Mouse (Mus musculus) midbrain, embryonic 10.5 days (tissue): Measurements from ENCODE around the gene Sh3rf1. TPM values are rescaled to one million over a fixed set of nuclear protein-coding genes. Genes with fewer than 3 reads are reported as not detected.

Experiments used
- DNase-seq: peaks from one replicate; pipeline ENCODE4 v3.0.0-alpha.2; 2017; ENCODE audit warnings: low spot score
- H3K27ac ChIP-seq: fragments of 300-500 bp; sonication (generic); replicated peaks from 2 replicates; pipeline ENCODE4 v1.5.1; 2016; ENCODE audit warnings: mild to moderate bottlenecking
- H3K27me3 ChIP-seq: fragments of 300-500 bp; sonication (generic); 2 replicates; pipeline ENCODE4 v1.6.1; 2016; ENCODE audit warnings: low read depth, mild to moderate bottlenecking; ENCODE audit not compliant: poor library complexity, severe bottlenecking
- H3K36me3 ChIP-seq: fragments of 300-500 bp; sonication (generic); 2 replicates; pipeline ENCODE4 v1.6.1; 2016; ENCODE audit warnings: mild to moderate bottlenecking, moderate library complexity
- H3K4me1 ChIP-seq: fragments of 300-500 bp; sonication (generic); 2 replicates; pipeline ENCODE4 v1.6.1; 2016
- H3K4me3 ChIP-seq: fragments of 300-500 bp; sonication (generic); 2 replicates; pipeline ENCODE4 v1.5.1; 2016; ENCODE audit warnings: mild to moderate bottlenecking, moderate library complexity
- H3K9me3 ChIP-seq: fragments of 300-500 bp; sonication (generic); replicated peaks from 2 replicates; pipeline ENCODE4 v1.6.1; 2016; ENCODE audit warnings: mild to moderate bottlenecking
- WGBS: fragments of 180-500 bp; shearing (Covaris S2); methylation state at CpG from one replicate; pipeline ENCODE4 v1.1.7; 2016; 5-methylcytosine and 5-hydroxymethylcytosine counted together
- polyA plus RNA-seq: library from polyadenylated mRNA; unstranded; fragments of >200 nt; fragmentation: Nextera tagmentation; extraction: Ambion mirVana; gene quantifications from 2 replicates; pipeline ENCODE4 v1.2.1, GENCODE M21; 2016

The Sh3rf1 gene
- polyA plus RNA-seq, 1 experiment from 2014 or later, result 18.4 TPM

DNA sequence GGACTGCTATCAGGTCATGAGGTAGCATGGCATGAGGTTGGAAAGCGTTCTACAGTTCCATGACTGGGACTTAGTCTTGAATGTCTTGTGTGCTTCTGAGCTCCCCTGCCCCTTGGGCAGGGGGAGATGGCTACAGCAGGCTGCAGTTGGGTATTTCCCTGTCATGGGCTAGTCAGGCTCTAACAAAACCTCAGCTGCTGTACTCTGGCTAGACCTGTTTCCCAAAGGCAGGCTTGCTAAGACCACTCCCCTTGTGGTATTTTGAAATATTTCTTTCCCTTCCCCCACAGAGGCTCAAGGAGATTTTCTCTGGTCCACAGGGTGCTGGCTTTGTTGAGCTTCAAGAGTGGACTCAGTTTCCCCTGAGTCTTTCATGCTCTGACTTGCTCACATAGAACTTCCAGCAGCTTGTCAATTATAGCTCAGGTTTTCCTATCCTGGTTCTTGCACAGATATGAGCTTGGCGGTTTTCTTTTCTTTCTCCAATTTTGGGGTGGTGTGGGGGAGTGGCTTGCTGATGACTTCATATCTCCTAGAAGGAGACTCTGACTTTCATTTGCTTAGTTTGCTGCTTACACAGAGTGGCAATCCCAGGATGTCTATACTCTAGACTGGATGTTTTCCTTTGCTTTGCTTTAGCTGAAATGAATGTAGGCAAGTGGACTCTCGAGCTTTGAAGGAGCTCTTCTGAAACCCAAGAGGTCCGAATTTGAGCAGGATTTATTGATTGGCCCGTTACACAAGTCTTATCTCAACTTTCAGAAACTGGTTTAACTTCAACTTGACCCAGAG lies 20.4 kb upstream of the Sh3rf1 start:
- Histone ChIP-seq H3K4me3 (no peak overlapping the region), H3K9me3 (0 out of 2 replicates have a peak, but pooled peaks cover 3% of the 10 kb centered on the region), H3K4me1 (0 out of 2 replicates have a peak, but pooled peaks cover 3% of the 10 kb centered on the region), H3K27ac (no peak overlapping the region), H3K36me3 (no peaks in the 10 kb centered on the region), H3K27me3 (no peaks in the 10 kb centered on the region)
- 89% methylated on average over 5 of the region's 5 CpGs for WGBS
- DNase-seq, result no peak

DNA sequence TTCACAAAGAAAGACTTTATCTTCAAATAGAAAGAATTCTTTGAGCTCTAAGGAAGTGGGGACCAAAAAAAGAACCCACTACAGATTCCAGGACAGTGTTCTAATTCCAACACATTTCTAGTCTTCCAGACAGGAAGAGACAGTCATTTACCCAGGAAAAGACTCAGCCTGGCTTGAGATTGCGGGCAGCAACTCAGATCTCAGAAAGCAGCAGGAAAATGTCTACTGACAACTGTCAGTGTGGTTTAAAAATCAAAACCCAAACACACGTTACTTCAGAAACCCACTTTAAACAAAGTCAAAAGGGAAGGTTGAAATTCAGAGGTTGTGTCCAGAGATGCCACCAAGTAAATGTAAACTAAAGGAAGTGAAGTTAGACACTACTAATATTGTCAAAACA lies 16.8 kb upstream of the Sh3rf1 start:
- Histone ChIP-seq H3K36me3 (no peaks in the 10 kb centered on the region), H3K4me3 (no peak overlapping the region), H3K9me3 (no peaks in the 10 kb centered on the region), H3K4me1 (0 out of 2 replicates have a peak, but pooled peaks cover 3% of the 10 kb centered on the region), H3K27ac (no peak overlapping the region), H3K27me3 (no peaks in the 10 kb centered on the region)
- no peak for DNase-seq
- WGBS, result 81% methylated on average over 2 of the region's 2 CpGs

GRCm38 (mm10) chr8:61207636-61208035 lies 16.0 kb upstream of the Sh3rf1 start:
- DNase-seq, result no peak
- 85% methylated on average over 4 of the region's 4 CpGs for WGBS
- Histone ChIP-seq H3K27me3 (no peaks in the 10 kb centered on the region), H3K27ac (no peak overlapping the region), H3K4me1 (0 out of 2 replicates have a peak, but pooled peaks cover 3% of the 10 kb centered on the region), H3K4me3 (no peak overlapping the region), H3K9me3 (no peaks in the 10 kb centered on the region), H3K36me3 (no peaks in the 10 kb centered on the region)

DNA sequence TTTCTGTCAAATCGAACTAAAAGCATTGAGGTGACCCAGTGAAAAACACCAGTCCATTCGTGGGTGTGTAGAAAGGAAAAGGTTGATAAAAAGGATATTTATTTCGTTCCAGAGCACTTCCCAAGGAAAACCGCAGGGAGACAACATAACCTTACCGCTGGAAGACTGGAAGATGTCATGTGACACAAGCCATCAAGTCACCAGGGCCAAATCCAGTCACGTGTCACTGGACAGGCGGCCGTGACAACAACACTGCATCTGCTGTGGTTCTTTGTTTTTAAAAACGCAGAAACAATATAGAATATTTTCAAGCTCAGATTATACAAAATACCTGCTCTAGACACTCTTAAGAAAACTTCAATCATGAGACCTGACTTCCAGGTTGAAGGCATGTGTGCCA lies 15.0 kb upstream of the Sh3rf1 start:
- H3K4me3 ChIP-seq, result no peak overlapping the region
- WGBS, result 92% methylated on average over 9 of the region's 9 CpGs
- 0 out of 2 replicates have a peak, but pooled peaks cover 3% of the 10 kb centered on the region for H3K4me1 ChIP-seq
- no peaks in the 10 kb centered on the region for H3K27me3 ChIP-seq
- H3K27ac ChIP-seq, result no peak overlapping the region
- no peak for DNase-seq
- no peaks in the 10 kb centered on the region for H3K9me3 ChIP-seq
- H3K36me3 ChIP-seq, result no peaks in the 10 kb centered on the region

DNA sequence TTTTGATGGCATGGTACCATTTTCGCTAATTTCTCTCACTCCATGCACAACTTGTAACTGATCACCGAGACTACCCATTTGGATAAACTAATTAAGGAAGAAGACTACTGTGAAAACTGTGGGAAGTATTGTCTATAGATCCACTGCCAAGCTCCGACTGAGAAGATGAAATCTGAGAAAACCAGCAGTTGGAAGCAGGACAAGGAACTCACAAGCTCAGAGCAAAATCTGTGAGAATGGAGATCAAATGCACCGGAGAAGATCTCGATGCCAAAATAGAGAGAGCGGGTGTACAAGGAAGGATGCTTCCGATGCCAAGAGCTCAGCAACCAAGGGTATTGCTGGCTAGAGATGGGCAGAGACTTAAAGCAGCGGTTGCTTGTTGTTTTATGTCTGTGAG lies 12.8 kb upstream of the Sh3rf1 start:
- no peaks in the 10 kb centered on the region for H3K27me3 ChIP-seq
- H3K9me3 ChIP-seq, result no peaks in the 10 kb centered on the region
- H3K27ac ChIP-seq, result no peak overlapping the region
- H3K36me3 ChIP-seq, result no peaks in the 10 kb centered on the region
- WGBS, result 92% methylated on average over 8 of the region's 8 CpGs
- DNase-seq, result no peak
- H3K4me3 ChIP-seq, result no peak overlapping the region
- H3K4me1 ChIP-seq, result peaks cover 8% of the 10 kb centered on the region; the same call in 1 of the 2 replicates

DNA sequence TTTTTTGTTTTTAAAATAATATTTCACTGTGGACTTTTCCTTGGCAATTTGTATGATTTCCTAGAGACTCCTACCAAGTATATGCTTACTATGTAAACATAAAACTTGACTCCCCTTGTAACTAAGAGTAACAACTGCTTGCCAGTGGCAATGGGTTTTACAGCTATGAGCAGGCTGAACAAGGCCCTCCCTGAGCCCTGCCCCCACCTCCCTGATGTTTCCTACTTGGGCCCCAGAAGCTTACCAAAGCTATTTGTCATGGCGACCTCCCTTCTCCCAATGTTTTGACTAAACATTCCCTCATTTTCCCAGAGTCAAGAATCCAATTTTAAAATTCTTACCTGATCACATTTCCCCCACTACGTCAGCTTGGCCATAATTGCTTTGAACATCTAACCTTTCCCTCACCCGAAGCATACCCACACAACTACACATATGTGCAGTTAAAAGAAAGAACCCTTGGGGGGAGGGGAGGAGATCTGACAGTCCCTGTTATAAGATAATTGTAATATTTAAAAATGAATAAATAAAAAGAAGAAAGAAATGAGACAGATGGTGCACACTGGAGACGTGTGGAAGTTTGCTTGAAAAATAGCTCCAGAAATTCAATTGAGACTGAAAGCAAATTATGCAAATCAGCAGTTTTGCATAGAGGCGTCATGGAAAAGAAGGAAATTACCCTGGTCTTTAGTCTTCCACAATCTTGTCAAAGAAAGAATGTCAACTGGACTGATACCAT lies 8.4 kb upstream of the Sh3rf1 start:
- WGBS, result 73% methylated on average over 5 of the region's 5 CpGs
- H3K27me3 ChIP-seq, result no peaks in the 10 kb centered on the region
- no peaks in the 10 kb centered on the region for H3K36me3 ChIP-seq
- no peak overlapping the region for H3K27ac ChIP-seq
- DNase-seq, result no peak
- no peak overlapping the region for H3K4me3 ChIP-seq
- no peaks in the 10 kb centered on the region for H3K9me3 ChIP-seq
- H3K4me1 ChIP-seq, result peaks cover 5% of the 10 kb centered on the region; the same call in 1 of the 2 replicates

DNA sequence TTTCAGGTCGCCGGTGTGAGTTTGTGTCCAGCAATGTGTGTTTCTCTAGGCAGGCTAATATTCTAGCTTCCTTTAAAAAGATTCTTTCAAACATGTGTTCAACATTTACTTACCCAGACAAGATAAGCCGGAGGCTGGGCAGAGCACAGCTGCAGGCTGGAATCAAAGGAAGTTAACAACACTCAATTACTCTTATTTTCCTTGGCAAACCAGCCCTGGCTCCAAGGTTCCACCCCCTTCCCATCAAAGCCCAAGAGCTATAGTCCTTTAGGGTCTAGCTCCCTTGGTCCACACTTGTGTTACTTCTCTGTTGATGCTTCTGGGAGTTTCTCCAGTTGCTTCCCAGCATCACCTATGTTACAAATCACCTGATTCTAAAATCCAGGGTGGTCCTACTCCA lies 6.7 kb upstream of the Sh3rf1 start:
- Histone ChIP-seq H3K36me3 (no peaks in the 10 kb centered on the region), H3K27ac (no peak overlapping the region), H3K4me1 (peaks cover 5% of the 10 kb centered on the region; the same call in 1 of the 2 replicates), H3K27me3 (no peaks in the 10 kb centered on the region), H3K4me3 (no peak overlapping the region), H3K9me3 (no peaks in the 10 kb centered on the region)
- no peak for DNase-seq
- WGBS, result 70% methylated on average over 3 of the region's 3 CpGs

- Histone ChIP-seq H3K27me3 (no peaks in the 10 kb centered on the region), H3K36me3 (no peaks in the 10 kb centered on the region), H3K4me3 (no peak overlapping the region), H3K4me1 (peaks cover 5% of the 10 kb centered on the region; the same call in 1 of the 2 replicates), H3K27ac (no peak overlapping the region), H3K9me3 (no peaks in the 10 kb centered on the region)
- DNase-seq, result no peak
- 85% methylated on average over 8 of the region's 8 CpGs for WGBS
Measured at GRCm38 (mm10) chr8:61217426-61217825, 6.2 kb upstream of the Sh3rf1 start.

GRCm38 (mm10) chr8:61218439-61218838 lies 5.2 kb upstream of the Sh3rf1 start:
- Histone ChIP-seq H3K27ac (no peak overlapping the region), H3K4me3 (no peak overlapping the region), H3K4me1 (peaks cover 9% of the 10 kb centered on the region), H3K27me3 (no peaks in the 10 kb centered on the region), H3K9me3 (no peaks in the 10 kb centered on the region), H3K36me3 (no peaks in the 10 kb centered on the region)
- no peak for DNase-seq
- WGBS, result 94% methylated on average over 2 of the region's 2 CpGs

- WGBS, result 28% methylated on average over 5 of the region's 5 CpGs
Measured at GRCm38 (mm10) chr8:61223283-61223682, 389 bp upstream of the Sh3rf1 start.

DNA sequence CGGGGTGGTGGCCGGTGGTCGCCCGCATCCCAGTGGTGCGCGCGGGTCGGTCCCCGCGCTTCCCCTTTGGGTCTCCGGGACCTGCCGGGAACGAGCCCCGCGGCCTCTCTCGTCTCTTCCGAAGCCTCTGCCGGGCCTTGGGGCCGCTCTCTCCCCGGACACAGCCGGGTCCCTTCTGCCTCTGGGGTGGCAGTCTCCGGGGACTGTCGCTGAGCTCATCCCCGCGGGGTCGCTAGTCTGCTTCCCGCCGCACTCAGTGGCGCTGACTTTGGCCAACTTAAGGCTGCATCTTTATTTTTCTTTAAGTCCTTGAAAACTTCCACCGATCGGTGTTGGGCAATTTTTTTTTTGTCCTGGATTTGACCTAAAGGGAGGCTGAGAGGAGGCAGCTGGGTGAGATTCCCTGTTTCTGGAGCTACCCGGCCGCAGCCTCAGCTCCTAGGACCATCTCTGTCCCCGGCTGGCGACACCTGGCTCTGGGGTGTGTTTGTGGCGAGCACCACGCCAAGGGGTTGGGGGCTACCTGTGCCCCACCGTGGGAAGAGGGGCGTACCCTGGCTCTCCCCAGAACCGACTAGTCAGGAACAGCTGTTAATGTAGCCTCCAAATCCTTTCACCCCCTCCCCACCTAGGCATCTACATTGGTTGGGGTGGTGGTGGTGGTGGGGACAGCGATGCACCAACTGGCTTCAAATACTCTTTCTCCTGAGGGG lies 864 bp downstream of the Sh3rf1 start:
- Histone ChIP-seq H3K36me3 (peaks cover 22% of the 10 kb centered on the region), H3K4me3 (peak overlapping the region; percentile 88), H3K9me3 (no peaks in the 10 kb centered on the region), H3K4me1 (peaks cover 57% of the 10 kb centered on the region), H3K27ac (peak overlapping the region; percentile 97), H3K27me3 (no peaks in the 10 kb centered on the region)
- 0% methylated on average over 41 of the region's 41 CpGs for WGBS
- peak; percentile 74 for DNase-seq

More at GRCm38 (mm10) chr8:61223283-61223682, 389 bp upstream of the Sh3rf1 start:
- H3K27me3 ChIP-seq, result no peaks in the 10 kb centered on the region
- peak overlapping the region; percentile 97 for H3K27ac ChIP-seq
- peaks cover 14% of the 10 kb centered on the region; the same call in 1 of the 2 replicates for H3K36me3 ChIP-seq
- H3K4me3 ChIP-seq, result peak overlapping the region; percentile 88
- no peaks in the 10 kb centered on the region for H3K9me3 ChIP-seq
- H3K4me1 ChIP-seq, result peaks cover 44% of the 10 kb centered on the region
- no peak for DNase-seq

DNA sequence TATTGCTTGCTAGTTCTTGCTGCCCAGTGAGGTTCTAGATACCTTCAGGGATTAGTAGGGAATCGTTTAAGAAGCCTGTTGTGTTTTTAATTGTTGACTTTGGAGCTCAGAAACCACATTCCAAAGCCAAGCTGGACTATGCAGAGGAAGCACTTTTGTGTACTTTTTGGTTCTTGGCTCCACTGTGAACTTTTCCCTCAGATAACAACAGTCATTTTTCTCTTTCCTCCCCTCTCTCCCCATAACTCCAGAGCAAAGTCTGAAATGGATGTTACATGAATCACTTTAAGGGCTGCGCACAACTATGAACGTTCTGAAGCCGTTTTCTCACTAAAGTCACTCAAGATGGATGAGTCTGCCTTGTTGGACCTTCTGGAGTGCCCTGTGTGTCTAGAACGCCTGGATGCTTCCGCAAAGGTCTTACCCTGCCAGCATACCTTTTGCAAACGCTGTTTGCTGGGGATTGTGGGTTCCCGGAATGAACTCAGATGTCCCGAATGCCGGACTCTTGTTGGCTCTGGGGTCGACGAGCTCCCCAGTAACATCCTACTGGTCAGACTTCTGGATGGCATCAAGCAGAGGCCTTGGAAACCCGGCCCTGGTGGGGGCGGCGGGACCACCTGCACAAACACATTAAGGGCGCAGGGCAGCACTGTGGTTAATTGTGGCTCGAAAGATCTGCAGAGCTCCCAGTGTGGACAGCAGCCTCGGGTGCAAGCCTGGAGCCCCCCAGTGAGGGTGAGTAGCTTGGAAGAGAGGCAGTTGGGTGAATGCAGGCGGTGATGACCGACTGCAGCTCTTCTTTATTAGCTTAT lies 2.1 kb downstream of the Sh3rf1 start:
- no peaks in the 10 kb centered on the region for H3K27me3 ChIP-seq
- H3K36me3 ChIP-seq, result peaks cover 32% of the 10 kb centered on the region
- H3K4me1 ChIP-seq, result peaks cover 62% of the 10 kb centered on the region
- no peaks in the 10 kb centered on the region for H3K9me3 ChIP-seq
- WGBS, result 48% methylated on average over 20 of the region's 20 CpGs
- H3K4me3 ChIP-seq, result peak overlapping the region; percentile 88
- DNase-seq, result peak; percentile 27
- H3K27ac ChIP-seq, result peak overlapping the region; percentile 97
